Mouse (Mus musculus) spleen, postnatal 36 days (tissue): ENCODE measurements around the gene Pigw.

Source experiments
- DNase-seq, 2 experiments: peaks; one replicate each; pipeline ENCODE4 v3.0.0; 2022; ENCODE audit warnings: low spot score in 2 of 2, mixed read lengths in 1 of 2

The Pigw gene

GRCm38 (mm10) chr11:84879772-84880464 lies at the start of gene Pigw, which contains the start of gene Myo19:
TSS of gene Pigw (minus strand) at chr11:84880285.
TSS of gene Myo19 (plus strand) at chr11:84880148.
- peak; percentile 79 to 81 for DNase-seq

GRCm38 (mm10) chr11:84920981-84921380 lies 40.9 kb upstream of the Pigw start:
- DNase-seq: no peak

GRCm38 (mm10) chr11:84919951-84920350 lies 39.9 kb upstream of the Pigw start:
- DNase-seq: no peak

GRCm38 (mm10) chr11:84919276-84919675 lies 39.2 kb upstream of the Pigw start:
- peak; percentile 26 to 48 for DNase-seq

GRCm38 (mm10) chr11:84918425-84918824 lies 38.3 kb upstream of the Pigw start:
- DNase-seq: peak; percentile 67 to 77

GRCm38 (mm10) chr11:84916703-84917300 lies 36.7 kb upstream of the Pigw start:
- DNase-seq: no peak

GRCm38 (mm10) chr11:84916053-84916702 lies 36.1 kb upstream of the Pigw start, which contains the start of gene Znhit3:
TSS of gene Znhit3 (minus strand) at chr11:84916366.
- peak; percentile 80 to 85 for DNase-seq

- DNase-seq: no peak
These were observed 34.6 kb upstream of the Pigw start for GRCm38 (mm10) chr11:84914673-84915072.

- DNase-seq: no peak
These were observed 30.3 kb upstream of the Pigw start for GRCm38 (mm10) chr11:84910411-84910810.

GRCm38 (mm10) chr11:84908480-84908879 lies 28.4 kb upstream of the Pigw start:
- no peak for DNase-seq

- DNase-seq: no peak
These were observed 27.0 kb upstream of the Pigw start for GRCm38 (mm10) chr11:84907081-84907480.

GRCm38 (mm10) chr11:84904597-84905144 lies 24.6 kb upstream of the Pigw start:
- DNase-seq: no peak

- no peak for DNase-seq
These were observed 13.0 kb upstream of the Pigw start for GRCm38 (mm10) chr11:84893113-84893512.

- DNase-seq: no peak
These were observed 11.6 kb upstream of the Pigw start for GRCm38 (mm10) chr11:84891705-84892104.

GRCm38 (mm10) chr11:84889492-84889891 lies 9.4 kb upstream of the Pigw start:
- no peak for DNase-seq

- no peak for DNase-seq
These were observed 7.9 kb upstream of the Pigw start for GRCm38 (mm10) chr11:84888025-84888424.

- no peak for DNase-seq
These were observed 6.9 kb upstream of the Pigw start for GRCm38 (mm10) chr11:84886767-84887511.

GRCm38 (mm10) chr11:84886236-84886635 lies 6.2 kb upstream of the Pigw start:
- no peak for DNase-seq

- no peak for DNase-seq
These were observed 5.2 kb upstream of the Pigw start for GRCm38 (mm10) chr11:84885238-84885637.

- DNase-seq: no peak
These were observed 2.3 kb upstream of the Pigw start for GRCm38 (mm10) chr11:84882346-84882745.

GRCm38 (mm10) chr11:84880971-84881370 lies 886 bp upstream of the Pigw start:
- no peak for DNase-seq

- DNase-seq: peak; percentile 16 to 47
These were observed 428 bp upstream of the Pigw start for GRCm38 (mm10) chr11:84880465-84880961.
